Mouse (Mus musculus) thymus, postnatal 4 days (tissue): ENCODE results near the gene Sorcs2.
A peak's percentile ranks its signal among the peaks of the same experiment; 100 is the strongest.

Source experiments
- DNase-seq: peaks from one replicate; pipeline ENCODE4 v3.0.0; 2021

Sorcs2 gene

DNA sequence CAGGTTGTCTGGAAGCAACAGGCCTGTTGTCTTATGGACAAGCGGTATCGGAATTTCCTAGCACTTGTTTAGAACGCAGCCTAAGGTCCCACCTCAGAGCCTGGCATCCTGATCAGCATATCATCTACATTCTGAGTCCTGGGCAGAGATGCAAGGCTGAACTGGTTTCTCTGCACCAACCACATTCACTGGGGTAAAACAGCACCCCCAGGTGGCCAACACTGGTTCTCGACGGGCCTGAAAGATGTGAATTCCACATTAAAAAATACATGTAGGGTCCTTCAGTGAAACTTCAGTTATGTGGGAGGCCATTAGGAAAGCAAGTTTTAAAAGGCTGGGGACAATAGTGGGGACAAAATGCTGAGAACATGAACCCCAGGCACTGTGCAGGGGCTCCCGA lies 174.2 kb downstream of the Sorcs2 start:
- DNase-seq: peak; percentile 86

DNA sequence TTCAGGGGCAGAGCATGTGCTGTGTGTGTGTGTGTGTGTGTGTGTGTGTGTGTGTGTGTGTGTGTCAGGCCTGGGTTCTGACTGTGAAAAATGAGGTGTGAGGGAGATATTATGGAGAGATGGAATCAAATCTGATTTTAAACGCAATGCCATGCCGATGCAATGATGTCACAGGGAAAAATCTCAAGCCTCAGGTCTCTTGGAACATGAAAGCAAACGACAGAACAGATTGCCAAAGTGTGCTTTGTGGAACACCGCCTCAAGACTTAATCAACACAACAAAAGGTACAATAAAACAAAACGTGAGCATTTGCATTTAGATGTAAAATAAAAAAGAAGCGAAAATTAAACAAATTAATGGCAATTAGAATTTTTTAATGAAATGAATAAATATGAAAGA lies 177.3 kb downstream of the Sorcs2 start:
- DNase-seq: no peak

DNA sequence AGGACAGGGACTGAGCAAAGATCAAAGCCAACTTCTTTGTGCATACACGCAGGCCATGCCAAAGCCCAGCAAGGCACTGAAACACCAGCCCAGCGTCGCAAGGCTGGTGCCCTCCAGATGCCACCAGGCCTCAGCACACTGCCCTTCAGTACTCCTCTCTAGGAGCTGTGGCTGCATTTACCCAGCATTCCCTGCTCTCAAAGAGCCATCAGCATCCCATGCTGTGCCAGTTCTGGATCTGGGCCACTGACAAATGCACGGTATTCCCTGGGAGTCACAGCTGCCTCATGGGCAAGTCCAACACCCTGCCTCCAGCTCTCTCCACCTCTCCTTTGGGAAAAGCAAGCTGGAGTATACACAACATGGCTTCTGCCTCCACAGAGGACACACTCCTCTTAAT lies 177.8 kb downstream of the Sorcs2 start:
- DNase-seq: no peak

DNA sequence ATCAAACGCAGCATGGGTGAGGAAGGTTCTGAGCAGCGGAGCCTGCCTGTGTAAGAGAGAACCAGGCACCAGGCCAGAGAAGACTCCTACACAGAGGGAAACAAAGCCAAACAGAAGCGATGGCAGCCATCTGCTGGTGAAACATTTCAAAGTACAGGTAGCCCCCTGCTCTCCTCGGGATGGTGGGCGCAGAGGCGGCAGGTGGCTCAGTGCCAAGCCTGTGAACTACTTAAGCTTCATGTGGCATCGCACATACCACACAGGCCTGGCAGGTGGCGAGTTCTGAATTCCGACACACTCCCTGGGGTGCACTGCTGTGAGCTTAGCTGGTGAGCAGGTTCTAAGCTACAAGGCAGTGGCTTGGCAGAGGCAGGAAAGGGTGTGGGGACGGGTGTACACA lies 184.6 kb downstream of the Sorcs2 start:
- DNase-seq: peak; percentile 80

DNA sequence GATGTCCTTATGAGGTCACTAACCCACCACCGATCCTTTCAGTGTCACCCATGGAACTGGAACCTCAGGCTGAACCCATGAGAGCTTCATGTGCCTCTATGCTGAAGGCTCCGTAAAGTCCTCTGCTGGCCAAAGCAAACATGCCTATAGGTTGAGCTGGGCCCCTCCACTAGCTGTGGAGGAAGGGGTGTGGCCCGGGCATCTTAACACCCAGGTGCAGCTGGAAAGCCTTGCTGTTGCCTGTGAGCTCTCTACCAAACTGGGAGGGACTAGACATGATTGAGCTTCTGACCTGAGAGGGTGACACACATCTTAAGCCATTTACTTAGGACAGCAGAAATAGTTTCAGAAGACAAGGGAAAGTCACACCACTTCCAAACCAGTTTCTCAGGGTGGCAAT lies 189.1 kb downstream of the Sorcs2 start:
- DNase-seq: peak; percentile 22

DNA sequence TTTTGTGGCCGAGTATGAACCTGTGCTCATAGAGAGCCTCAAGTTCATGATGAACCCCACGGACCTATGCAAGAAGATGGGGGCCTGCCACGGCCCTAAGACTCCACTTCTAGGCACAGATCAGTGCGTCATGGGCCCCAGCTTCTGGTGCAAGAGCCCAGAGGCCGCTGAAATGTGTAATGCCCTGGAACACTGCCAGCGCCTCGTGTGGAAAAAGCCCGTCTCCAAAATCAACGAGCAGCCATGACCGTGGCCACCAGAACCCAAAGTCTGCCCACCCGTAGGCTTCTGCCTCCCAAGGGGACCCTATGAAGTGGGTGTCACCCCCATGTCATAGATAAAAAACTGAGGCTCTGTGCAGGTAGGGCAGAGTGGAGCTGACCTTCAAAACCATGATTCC lies 192.5 kb downstream of the Sorcs2 start:
- DNase-seq: no peak

DNA sequence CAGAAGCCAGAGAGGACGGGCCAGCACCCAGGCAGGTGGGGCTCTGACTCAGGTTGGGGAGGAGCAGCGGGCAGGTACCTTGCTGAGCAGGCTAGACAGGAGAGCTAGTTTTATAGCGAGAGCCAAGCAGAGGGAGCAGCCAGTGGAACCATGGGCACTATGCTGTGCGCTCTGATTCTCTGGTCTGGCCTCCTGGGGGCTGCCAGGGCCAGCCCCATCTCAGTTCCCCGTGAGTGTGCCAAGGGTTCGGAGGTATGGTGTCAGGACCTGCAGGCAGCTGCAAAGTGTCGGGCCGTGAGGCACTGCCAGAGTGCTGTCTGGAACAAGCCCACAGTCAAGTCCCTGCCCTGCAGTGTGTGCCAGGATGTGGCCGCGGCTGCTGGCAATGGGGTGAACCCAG lies 194.0 kb downstream of the Sorcs2 start, which contains the start of gene Psapl1:
Gene Psapl1 (plus strand): TSS at position 106 of the 400 bp plus-strand sequence.
- DNase-seq: peak; percentile 41

DNA sequence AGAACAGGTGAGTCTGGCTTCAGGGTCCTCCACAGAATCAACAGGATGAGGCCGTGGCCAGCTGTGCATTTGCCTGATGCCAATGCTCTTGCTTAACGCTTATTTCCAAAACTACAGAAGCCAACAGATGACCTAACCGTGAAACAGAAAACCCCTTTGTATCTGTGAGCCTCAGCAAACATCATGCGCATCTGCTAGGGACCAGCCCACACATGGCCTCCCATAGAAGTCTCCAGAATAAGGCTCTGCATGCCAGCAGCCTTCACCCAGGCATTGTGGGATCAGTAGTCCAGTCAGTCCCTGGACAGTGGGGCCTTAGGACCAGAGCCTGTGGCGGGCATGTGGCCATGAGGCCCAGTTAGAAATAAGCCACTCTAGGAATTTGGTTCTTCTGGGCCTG lies 194.5 kb downstream of the Sorcs2 start:
- no peak for DNase-seq

DNA sequence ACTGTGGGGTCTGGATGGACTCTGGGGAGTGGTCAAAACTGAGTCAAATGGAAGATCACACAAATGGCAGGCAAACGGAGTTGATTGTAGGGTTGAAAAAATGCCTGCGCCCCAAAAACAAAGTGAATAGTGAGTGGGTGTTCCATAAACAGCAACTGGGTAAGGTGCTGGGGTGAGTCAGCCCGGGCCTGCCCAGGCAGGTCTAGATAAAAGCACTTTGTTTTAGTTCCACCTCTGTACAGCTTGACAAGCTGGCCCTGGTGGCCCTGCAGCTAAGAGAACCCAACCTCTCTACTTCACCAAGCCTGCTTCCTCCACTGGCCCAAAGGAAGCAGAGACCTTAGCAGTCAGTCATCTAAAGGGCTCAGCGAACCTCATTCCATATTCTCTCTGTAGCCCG lies 195.2 kb downstream of the Sorcs2 start:
- DNase-seq: no peak

DNA sequence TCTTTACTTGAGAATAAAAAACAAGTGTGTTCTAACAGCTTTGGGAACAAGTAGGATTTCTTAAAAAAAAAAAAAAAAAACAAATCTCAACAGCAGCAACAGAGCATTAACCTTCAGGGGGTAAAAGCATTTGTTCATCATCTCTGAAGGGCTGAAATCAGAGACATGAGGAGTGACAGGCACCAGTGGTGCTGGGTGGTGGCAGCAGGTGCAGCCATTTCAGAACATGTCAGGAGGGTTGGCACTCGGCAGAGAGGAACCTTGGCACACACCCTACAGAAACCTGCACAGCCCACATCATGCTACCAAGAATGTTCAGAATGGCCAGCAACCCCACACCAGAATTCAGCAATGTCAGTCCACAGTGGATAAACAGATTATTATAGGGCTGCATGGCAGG lies 198.4 kb downstream of the Sorcs2 start:
- no peak for DNase-seq

DNA sequence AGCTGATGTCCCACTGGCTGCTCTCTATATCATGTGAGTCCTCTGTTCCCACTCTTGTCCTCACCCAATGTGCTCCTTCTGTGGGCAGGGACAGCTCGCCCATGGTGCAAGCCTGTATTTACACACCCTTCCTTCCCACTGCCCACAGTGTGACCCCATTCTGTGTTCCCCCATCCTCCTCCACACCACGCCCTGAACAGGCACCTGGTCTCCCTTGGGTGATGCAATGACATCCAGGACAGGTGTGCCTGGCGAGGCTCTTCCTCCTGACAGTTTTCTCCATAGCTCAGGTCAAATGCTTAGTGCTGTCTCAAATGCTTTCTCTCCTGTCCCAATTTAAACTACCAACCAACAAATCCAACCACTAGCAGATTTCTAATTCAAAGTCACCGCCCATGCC lies 202.5 kb downstream of the Sorcs2 start:
- no peak for DNase-seq

DNA sequence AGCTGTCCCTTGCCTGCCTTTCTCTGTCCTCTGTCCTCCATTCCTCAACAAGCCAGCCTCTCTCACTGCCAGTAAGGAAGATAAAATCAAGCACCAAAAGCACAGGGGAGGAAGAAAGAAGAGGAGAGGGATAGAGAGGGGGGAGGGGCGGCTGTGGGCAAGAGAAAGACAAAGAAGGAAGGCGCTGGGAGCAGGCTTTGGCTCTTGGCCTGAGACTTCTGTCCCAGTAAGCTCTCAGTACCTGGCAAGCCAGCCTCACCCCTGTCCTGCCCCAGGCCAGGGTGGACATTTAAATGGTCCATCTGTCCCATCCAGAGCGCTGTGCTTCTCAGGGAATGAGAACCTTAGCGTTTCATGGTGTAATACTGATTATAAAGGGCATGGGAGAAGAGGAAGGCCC lies 203.3 kb downstream of the Sorcs2 start:
- no peak for DNase-seq

DNA sequence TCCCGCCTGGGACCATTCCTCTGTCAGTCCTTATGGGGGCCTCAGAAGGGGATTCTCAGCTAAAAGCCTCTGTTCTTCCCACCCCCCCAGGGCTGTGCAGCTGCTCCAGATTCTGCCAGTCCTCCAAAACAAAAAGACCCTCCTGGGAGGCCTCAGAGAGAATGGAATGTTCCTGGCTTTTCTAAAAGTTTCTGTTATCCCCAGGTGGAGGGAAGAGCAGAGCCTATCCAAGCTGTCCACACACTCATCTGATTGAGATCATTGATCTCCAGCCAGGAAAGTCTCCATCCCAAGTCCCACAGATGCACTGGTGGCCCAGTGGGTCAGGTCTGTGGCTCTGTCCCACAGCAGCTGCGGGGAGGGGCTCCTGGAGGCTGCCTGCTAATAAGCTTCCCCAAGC lies 205.3 kb downstream of the Sorcs2 start:
- no peak for DNase-seq

DNA sequence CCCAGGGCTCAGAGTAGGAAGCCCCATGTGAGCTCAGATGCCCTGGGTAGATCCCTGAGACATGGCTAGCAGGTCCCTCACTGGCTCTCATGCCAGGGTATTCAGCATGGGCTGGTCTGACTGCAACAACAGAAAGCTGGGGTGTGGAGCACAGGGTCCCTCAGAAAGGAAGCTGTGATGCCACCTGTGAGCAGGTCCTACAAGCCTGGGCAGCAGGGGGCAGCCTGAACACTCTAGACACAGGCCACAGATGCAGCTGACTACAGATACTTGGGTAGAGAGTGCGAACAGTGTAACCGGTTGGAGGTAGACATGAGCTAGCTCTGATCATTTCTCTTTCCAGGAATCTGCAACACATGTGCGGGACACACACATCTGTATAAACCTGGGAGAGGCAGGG lies 206.1 kb downstream of the Sorcs2 start:
- peak; percentile 73 for DNase-seq

DNA sequence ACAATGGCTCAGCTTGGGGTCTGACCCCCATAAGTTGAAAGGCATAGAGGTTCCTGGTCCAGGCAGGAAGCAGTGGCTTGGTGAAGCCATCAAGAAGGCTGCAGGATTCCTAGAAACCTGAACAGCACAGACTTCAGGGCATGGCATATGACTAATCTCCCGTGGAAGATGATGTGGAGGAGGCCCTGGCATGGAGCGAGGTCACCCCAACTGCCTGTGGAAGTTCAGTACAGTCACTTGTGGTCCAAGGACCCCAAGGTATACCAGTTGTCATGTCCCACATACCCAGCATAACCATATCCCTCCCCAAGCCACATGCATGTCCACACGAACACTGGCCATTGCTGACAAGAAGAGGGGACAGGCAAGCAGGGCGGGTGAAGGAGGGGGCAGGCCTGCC lies 206.7 kb downstream of the Sorcs2 start:
- no peak for DNase-seq

DNA sequence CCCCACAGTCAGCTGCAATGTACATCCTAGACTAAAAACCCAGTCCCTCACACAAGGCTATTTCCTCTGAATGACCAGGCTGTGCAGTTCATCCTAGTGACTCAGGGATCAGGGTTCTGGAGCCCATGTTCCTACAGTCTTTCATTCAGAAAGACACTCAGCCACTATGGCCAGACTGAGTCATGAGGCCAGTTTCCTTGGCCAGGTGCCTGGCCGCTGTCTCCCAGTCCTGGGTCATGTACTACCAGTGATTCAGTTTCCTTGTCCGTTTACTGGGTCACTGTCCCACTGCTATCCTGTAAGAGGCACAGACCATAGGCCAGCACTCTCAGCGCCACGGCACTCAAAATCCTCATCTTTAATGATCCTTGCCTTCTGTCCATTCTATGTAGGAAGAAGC lies 209.6 kb downstream of the Sorcs2 start:
- no peak for DNase-seq

DNA sequence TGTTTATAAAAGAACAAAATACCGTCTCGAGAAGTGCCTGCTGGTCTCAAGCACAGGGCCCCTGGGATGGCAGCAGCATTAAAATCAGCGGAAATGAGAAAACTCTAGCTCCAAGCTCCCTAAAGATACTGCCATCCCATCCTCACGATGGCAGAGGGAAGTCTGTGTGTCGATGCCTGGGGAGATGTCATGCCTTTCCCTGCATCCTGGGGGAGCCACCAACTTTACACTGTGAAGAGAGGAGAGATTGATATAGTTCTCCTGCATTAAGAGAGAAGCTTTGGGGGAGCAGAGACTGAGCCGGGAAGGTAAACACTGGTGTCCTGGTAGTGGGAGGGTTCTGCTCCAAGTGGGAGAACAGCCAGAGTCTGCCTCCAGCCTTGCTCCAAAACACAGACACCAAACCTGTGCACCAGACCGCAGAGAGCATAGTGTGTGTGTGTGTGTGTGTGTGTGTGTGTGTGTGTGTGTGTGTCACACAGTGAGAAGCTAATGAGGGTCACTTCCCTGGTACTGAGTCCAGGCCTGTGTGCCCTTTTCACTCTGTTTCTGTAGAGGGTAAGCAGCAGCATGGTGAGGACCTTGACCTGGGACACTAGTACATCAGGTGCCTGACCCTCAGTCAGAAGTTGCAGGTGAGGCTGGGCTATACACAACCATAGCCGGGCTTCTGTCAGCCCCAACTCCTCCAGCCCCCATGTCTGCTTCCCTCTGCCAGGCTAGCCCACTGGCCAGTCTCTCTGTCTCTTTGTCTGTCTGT lies 211.5 kb downstream of the Sorcs2 start:
- DNase-seq: no peak

DNA sequence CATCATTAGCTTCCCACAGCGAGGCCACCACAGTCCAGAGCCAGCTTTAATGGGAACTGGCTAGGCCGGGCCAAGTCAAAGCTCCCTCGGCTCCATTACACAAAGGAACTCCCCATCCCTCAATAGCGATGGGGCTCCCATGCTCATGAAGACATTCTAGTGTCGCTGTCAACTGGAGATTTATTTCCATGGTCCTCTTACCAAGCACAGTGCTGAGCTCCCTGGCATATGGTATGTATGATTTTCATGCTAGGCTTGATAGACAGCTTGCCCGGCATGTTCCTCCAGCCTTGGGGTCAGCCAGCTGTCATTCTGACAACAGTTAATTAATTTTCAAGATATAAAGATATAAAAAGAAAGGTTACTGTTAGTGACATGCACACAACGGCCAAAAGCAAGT lies 215.6 kb downstream of the Sorcs2 start:
- DNase-seq: no peak

DNA sequence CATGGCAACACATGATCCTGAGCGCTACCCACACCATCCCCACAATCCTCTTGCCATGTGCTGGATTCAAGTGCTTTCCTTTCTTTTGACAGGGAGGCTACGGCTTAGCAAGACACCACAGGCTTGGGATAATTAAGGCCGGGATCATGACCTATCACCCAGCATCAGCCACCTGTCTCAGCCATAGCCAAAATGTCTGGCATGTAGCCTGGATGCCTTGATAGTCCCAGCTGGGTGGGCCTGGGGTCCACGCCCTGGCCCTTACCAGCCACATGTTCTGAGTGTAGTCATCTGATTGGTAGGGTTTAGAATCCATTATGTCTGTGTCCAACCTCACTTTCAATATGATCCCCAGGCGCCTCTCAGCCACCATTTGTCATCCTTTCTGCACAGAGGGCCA lies 218.2 kb downstream of the Sorcs2 start:
- no peak for DNase-seq

DNA sequence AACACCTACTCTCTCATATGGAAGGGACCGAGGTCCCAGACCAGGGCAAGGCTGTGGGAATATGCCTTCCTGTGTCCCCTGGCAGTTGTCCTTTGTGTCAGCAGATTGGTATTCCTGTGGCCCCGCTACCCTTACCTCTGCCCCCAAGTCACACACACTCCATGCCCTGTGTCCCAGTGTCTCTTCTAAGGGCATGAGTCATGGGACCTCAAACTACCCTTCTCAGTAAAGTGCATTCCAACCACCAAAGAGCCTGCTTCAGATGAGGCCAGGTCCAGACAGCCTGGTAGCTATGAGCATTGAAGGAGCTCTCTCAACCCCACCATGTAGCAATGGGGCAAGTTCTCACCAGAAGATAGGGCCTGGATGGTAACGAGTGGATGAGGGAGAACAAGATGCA lies 219.2 kb downstream of the Sorcs2 start:
- DNase-seq: no peak

DNA sequence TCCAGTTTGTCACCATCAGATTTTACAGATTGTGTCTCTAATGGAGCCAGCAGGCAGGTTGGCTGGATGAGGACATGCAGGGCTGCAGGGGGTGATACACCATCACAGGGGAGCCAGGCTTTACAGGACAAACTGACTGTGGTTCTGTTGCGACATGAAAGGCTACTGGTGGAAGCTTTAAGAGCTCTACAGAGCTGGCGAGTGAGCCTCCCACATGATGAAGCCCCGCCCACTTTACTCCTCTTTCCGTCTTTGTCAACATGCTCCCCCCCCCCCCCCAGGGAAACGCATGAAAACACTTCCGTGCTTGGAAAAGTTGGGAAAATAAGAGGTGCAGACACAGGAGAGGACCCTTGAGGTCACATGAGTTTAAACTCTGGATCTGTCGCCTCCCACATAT lies 219.7 kb downstream of the Sorcs2 start:
- DNase-seq: no peak

DNA sequence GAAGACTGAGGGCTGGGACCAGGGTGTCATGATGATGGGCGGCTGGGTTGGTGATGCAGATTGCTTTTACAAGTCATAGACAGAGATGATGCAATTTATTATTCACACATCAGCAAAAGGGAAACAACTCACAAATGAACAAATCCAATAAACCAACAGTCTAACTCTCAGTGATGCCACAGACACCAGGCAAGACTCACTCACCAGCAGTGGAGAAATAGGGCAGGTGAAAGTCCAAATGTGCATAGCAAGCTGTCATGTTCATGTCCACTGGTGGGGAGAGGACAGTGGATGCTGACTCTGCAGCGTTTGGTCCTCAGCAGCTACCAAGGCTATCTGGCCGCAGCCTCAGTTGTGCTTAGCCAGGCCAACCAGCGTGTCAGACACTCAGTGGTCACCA lies 221.1 kb downstream of the Sorcs2 start:
- no peak for DNase-seq

DNA sequence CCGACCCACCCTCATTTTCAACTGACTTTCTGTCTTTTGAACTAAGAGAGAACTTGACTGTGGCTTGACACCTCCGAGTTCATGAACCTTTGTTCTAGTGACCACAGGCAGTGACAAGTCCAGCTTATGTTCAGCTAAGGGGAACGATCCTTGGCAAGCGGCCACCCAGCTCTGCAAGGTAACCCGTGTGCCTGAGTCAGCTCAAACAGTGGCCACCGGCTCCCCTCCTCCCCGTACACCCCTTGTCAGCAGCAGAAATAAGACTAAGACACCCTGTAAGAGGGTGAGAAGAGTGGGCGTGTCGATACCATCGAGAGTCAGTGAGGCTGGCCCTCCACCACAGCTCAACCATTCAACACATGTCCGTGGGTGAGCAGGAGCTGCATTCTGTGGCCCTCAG lies 221.5 kb downstream of the Sorcs2 start:
- DNase-seq: no peak

DNA sequence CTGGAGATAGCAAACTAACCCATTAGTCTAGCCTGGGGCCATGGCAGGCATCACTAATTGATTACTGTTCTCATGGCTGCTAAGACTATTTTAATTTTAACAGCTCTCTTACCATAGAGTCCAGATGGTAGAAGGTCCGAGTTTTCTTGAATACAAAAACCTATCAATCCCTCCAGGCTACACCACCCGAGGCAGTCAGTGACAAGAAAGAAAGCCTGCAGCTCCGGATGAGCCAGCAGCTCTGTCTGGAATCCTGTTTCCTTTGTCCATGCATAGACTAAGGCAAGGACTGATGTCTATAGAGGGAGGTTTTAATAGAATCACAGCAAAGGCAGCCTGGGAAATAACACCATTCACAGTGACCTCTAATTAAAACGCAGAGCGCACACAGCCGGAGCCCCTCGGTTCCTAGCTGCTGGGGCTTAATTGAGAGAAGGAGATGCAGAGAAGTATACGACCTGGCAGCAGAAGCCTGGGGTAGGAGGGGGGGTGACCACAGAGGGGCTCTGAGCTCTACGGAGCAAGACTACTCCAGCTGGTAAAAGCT lies 223.3 kb downstream of the Sorcs2 start:
- DNase-seq: no peak
